Mouse (Mus musculus) kidney, postnatal 4 days (tissue): ENCODE measurements at regions not wholly inside any gene's neighbourhood (a gene's known extent, or its start where the extent isn't known, plus 50 kb on each side); places are given as distances from the start of the nearest gene placed in this dataset.
"Not testable (repeated sequence)": the region's sequence is repeated elsewhere in the genome, so short reads cannot be mapped to it uniquely, and the experiment has no call there.

ENCODE experiments used
- DNase-seq, 2 experiments: peaks; one replicate each; pipeline ENCODE4 v3.0.0; 2021; ENCODE audit warnings: mixed read lengths in 2 of 2

GRCm38 (mm10) chr15:4206371-4206770 lies 168.9 kb upstream of the Plcxd3 start:
- DNase-seq: no peak

GRCm38 (mm10) chr15:4213371-4213770 lies 161.9 kb upstream of the Plcxd3 start:
- DNase-seq: no peak

DNA sequence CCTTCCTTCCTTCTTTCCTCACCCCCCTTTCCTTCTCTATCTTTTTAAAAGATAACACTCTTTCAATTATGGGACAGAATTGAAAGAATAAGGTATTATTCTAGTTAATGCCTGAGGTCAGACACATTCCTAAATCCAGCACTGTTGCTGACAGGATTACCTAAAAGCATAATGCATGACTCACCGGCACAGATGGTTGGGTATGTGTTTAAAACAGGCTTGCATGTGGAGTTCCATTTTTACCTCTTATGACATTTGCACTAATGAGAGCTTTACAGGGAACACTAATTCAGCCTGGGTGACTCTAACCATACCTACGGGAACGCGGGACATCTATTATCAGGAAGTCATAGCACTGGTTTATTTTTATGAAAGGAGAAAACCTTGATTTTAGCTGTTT lies 156.2 kb upstream of the Plcxd3 start:
- DNase-seq: no peak

GRCm38 (mm10) chr15:4228055-4228454 lies 147.2 kb upstream of the Plcxd3 start:
- peak; percentile 8 to 18 for DNase-seq

DNA sequence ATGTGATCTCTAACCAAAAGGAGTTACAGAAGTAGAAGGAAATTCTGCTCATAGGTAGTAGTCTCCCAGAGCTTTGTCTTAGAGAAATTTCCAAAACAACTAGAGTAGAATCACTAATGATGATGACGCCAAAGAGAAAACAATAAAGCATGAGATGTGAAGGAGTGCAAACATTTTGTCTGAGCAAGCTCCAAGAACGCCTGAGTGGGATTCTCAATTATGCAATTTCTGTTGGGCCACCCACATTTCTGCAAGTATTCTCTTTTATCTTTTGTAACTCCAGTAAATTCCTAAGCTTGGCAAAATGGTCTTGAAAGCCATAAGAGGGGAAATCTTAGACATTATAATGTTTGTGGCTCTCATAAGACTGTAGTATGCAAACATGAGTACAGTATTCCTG lies 134.6 kb upstream of the Plcxd3 start:
- DNase-seq: no peak

DNA sequence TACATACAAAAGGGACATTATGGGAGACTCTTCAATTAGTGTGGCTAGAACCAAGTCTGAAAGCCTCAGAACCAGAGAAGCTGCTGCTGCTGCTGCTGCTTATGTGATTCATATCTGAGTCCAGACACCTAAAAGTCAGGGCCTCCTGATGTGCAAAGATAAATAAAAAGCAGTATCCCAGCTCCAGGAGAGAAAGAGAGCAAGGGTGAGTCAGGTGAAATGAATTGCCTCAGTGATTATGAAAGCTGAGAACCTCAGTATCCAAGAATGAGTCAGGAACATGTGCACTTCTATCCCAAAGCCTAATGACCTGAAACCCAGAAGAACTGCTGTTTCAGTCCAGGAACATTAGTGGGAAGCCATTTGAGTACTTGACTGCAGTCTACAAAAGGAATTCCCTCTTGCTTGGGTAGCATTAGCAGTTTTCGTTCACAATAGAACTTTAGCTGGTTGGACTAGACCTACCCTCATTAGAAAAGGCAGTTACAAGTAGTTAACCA lies 127.6 kb upstream of the Plcxd3 start:
- DNase-seq: no peak

- no peak for DNase-seq
Observed at GRCm38 (mm10) chr15:4264601-4265000, 110.7 kb upstream of the Plcxd3 start.

DNA sequence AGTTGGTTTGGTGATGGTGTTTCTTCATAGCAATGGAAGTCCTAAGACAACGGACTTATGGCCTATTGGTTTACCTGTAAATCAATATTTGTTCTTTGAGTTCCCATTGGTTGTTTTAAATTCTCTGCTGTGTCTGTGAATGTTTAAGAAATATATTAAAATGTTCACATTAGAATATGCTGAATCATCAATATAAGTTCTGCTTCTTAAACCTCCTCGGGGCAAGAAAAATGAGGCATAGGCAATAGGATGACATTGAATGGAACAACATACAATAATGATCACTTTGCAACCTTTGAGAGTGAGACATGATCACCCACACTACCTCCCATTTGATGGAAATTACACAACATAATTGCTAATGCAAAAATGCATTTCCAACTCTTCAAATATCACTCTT lies 105.5 kb upstream of the Plcxd3 start:
- no peak for DNase-seq

DNA sequence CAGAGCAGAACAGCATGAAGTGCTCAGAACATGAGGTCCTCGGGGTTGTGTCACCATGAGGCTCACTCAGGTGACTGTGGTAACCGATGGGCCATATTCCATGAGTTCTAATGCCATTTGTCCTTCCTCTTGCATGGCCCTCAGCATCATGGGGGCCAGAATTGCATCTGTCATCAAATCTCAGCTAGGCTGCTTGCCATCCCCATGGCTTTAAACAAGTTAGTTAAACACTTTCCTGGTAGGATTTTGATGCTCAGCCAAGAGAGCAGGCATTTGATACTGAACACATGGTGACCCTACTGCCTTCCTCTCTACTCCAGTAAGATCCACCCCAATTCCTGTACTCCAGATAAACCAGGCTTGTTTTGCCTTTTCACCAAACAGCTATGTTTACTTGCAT lies 98.3 kb upstream of the Plcxd3 start:
- DNase-seq: no peak

DNA sequence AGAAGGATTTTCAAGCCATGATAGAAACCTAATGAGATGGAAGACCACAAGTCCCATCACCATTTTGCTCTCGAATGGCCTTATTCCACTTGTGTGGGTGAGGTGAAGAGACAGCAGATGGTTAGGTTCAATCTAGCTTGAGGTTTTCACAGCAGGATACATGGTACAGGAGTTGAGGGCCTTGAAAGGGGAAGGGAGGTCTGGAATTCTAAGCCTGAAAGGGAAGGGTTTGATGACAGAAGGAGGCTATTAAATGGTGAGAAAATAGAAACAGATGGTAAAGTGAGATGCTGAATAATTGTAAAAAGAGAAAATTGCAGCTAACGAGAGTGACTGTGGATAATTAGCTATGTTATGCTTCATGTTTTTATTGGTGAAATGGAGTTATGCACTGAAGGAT lies 67.8 kb upstream of the Plcxd3 start:
- no peak for DNase-seq

DNA sequence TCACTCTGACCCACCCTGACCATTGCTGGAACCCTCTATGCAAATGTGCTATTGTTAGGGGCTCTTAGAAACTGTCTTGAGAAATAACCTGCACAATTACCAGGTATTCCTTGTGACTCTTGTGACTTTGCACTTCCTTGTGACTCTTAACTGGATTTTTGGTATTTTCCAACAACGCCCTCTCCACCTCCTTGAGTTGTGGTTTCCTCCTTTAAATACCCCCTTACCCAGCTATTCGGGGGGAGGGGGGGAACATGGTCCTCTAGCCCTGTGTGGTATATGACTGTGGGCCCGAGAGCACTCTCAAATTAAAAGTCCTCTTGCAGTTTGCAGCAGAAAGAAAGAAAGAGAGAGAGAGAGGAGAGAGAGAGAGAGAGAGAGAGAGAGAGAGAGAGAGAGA lies 61.6 kb upstream of the Plcxd3 start:
- DNase-seq: not testable (repeated sequence)

GRCm38 (mm10) chr15:4315897-4316296 lies 59.4 kb upstream of the Plcxd3 start:
- no peak for DNase-seq
